Mouse (Mus musculus): ENCODE data around the gene Gpr84.

Gpr84 gene

GRCm38 (mm10) chr15:103310365-103310910 is at the start of gene Gpr84:
TSS of gene Gpr84 (minus strand) at chr15:103310612.
- no peak for DNase-seq

- no peak for DNase-seq
Observed at GRCm38 (mm10) chr15:103359869-103360602, 49.6 kb upstream of the Gpr84 start.

- DNase-seq, result no peak
Observed at GRCm38 (mm10) chr15:103359122-103359510, 48.7 kb upstream of the Gpr84 start.

GRCm38 (mm10) chr15:103358278-103359121 is 48.1 kb upstream of the Gpr84 start:
- no peak for DNase-seq

GRCm38 (mm10) chr15:103357817-103358216 is 47.4 kb upstream of the Gpr84 start:
- DNase-seq, result no peak

- peak; percentile 56 for DNase-seq
Observed at GRCm38 (mm10) chr15:103356130-103356529, 45.7 kb upstream of the Gpr84 start.

GRCm38 (mm10) chr15:103355420-103355819 is 45.0 kb upstream of the Gpr84 start:
- DNase-seq, result no peak

- DNase-seq, result no peak
Observed at GRCm38 (mm10) chr15:103354690-103355089, 44.3 kb upstream of the Gpr84 start.

- DNase-seq, result no peak
Observed at GRCm38 (mm10) chr15:103353511-103354256, 43.3 kb upstream of the Gpr84 start.

GRCm38 (mm10) chr15:103352856-103353255 is 42.4 kb upstream of the Gpr84 start:
- DNase-seq, result peak; percentile 60

- DNase-seq, result peak; percentile 72
Observed at GRCm38 (mm10) chr15:103347275-103347684, 36.9 kb upstream of the Gpr84 start.

- DNase-seq, result no peak
Observed at GRCm38 (mm10) chr15:103345789-103346188, 35.4 kb upstream of the Gpr84 start.

- DNase-seq, result peak; percentile 36
Observed at GRCm38 (mm10) chr15:103343556-103343955, 33.1 kb upstream of the Gpr84 start.

GRCm38 (mm10) chr15:103343008-103343407 is 32.6 kb upstream of the Gpr84 start:
- DNase-seq, result no peak

GRCm38 (mm10) chr15:103342415-103342814 is 32.0 kb upstream of the Gpr84 start:
- DNase-seq, result peak; percentile 76

GRCm38 (mm10) chr15:103341547-103341946 is 31.1 kb upstream of the Gpr84 start:
- DNase-seq, result no peak

GRCm38 (mm10) chr15:103340786-103341185 is 30.4 kb upstream of the Gpr84 start:
- DNase-seq, result no peak

- DNase-seq, result peak; percentile 92
Observed at GRCm38 (mm10) chr15:103339961-103340337, 29.5 kb upstream of the Gpr84 start, which contains the start of gene Zfp385a. TSS of gene Zfp385a (minus strand) at chr15:103340093.

GRCm38 (mm10) chr15:103339166-103339960 is 29.0 kb upstream of the Gpr84 start:
- peak; percentile 53 for DNase-seq

- DNase-seq, result no peak
Observed at GRCm38 (mm10) chr15:103338829-103339165, 28.4 kb upstream of the Gpr84 start.

- no peak for DNase-seq
Observed at GRCm38 (mm10) chr15:103336996-103337667, 26.7 kb upstream of the Gpr84 start.
